Mouse (Mus musculus): ENCODE results near the gene Gstm3. TPM values are rescaled to one million over a fixed set of nuclear protein-coding genes. Genes with fewer than 3 reads are reported as not detected.

Gene Gstm3
- total and polyA plus RNA-seq, 3 experiments = 0.08 TPM; not detected in 2

DNA sequence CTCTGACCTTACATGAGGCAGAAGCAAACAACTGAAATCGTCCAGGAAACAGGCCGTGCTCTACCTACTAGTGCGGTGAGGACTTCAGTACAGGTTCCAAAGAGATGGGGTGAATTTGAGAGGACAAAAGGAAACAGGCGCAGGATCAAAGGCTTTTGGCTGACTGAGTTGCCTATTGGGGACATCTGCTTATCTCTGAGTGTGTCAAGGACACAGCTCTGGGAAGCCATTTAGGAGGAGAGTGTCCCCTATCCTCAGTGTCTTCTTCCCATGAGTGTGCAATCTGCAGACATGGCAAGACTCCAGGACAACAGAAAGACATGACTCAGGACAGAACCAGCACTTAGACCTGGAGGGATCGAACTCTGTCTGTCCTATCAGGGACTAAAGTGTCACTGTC, 15.4 kb upstream of the Gstm3 start:
- Histone ChIP-seq H3K79me2 (replicated peaks; ENCODE audit: control insufficient read depth, insufficient read depth, low read length) (no peaks in the 10 kb centered on the region), H3K27me3 (ENCODE audit: control insufficient read depth, insufficient read depth, low read length) (no peaks in the 10 kb centered on the region), H3K9ac (ENCODE audit: low read depth, low read length) (no peak overlapping the region), H3K27ac (no peak overlapping the region), H3K4me3 (no peak overlapping the region), H3K36me3 (ENCODE audit: control insufficient read depth, insufficient read depth, low read length) (no peaks in the 10 kb centered on the region), H3K4me1 (ENCODE audit: control insufficient read depth, insufficient read depth, low read length) (peaks cover 14% of the 10 kb centered on the region)
- 72% methylated on average over 5 of the region's 5 CpGs for WGBS
- intact Hi-C loops (cut with DNase I) = loop anchor here (5.0 kb wide), 1 partner anchor 33 kb away; the partner anchor contains the start of gene Gstm1
- no peak for DNase-seq
- no peak for TF ChIP-seq EP300 (IDR thresholded peaks at IDR 0.05; ENCODE audit: insufficient read depth, low read depth, low read length)
- TF ChIP-seq CTCF (IDR thresholded peaks at IDR 0.05) = no peak
- no peak for TF ChIP-seq POLR2A (IDR thresholded peaks at IDR 0.05; ENCODE audit: insufficient read depth, low read depth, low read length)

DNA sequence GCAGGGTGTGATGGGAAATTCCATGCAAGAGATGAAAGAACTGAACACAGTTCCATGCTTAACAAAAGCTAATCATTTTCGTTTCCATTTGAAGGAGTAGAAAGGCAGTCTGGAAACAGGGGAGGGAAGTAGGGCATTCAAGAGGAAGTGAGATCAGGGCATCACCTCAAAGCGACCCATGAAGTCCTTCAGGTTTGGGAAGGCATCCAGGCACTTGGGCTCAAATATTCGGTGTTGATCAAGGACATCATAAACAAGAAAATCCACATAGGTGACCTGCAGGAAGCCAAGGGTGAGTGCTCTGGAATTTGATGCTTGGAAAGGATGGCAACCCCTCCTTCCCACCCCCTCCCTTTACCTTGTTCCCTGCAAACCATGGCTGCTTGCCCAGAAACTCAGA, 14.7 kb upstream of the Gstm3 start:
- intact Hi-C loops (cut with DNase I) = loop anchor here (2.0 to 5.0 kb wide), 2 partner anchors 19 to 34 kb away; partner anchors contain the start of gene Gstm1
- Histone ChIP-seq H3K36me3 (ENCODE audit: control insufficient read depth, insufficient read depth, low read length) (no peaks in the 10 kb centered on the region), H3K4me3 (no peak overlapping the region), H3K27ac (no peak overlapping the region), H3K4me1 (ENCODE audit: control insufficient read depth, insufficient read depth, low read length) (peaks cover 14% of the 10 kb centered on the region), H3K27me3 (ENCODE audit: control insufficient read depth, insufficient read depth, low read length) (no peaks in the 10 kb centered on the region), H3K9ac (ENCODE audit: low read depth, low read length) (no peak overlapping the region), H3K79me2 (replicated peaks; ENCODE audit: control insufficient read depth, insufficient read depth, low read length) (no peaks in the 10 kb centered on the region)
- TF ChIP-seq EP300 (IDR thresholded peaks at IDR 0.05; ENCODE audit: insufficient read depth, low read depth, low read length) (no peak), CTCF (IDR thresholded peaks at IDR 0.05) (no peak), POLR2A (IDR thresholded peaks at IDR 0.05; ENCODE audit: insufficient read depth, low read depth, low read length) (no peak)
- no peak for DNase-seq
- WGBS = 53% methylated on average over 3 of the region's 3 CpGs

DNA sequence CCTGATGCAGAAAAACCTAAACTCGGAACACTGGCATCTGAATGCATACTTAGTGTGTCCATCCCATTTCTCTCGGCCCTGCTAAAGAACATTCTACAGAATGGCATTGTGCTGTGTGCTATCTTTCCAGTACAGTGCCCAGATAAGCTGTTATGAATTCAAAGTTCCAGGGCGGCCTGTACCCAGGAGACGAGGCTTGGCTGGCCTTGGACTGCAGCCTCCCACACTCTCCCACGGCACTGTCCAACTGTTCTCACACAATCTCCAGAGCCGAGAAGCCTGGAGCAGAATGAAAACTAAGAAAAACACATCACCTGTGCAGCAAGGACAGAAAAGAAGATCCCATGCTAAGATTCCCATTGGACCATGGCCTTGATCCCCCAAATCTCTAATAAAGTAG, 13.6 kb upstream of the Gstm3 start:
- WGBS = 74% methylated on average over 6 of the region's 6 CpGs

DNA sequence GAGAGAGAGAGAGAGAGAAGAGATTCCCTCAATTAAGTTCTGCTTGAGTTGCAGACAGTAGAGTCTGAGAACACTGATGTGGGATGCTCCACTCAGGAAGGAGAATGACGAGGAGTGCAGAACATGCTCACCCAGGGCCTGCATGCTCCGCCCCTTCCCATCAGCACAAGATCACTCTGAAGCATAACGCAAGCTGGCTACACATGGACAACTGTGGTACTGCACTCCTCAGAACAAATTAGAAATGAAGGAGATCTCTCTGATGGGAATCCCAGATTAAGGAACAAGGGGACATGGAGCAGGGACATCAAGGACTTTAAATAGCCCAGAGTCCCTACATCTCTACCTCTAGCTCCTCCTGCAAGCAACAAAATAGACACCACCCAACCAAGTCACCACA, 12.2 kb upstream of the Gstm3 start:
- intact Hi-C loops (cut with DNase I) = loop anchor here (5.0 kb wide), 1 partner anchor 36 kb away; the partner anchor contains the start of gene Gstm1
- Histone ChIP-seq H3K9ac (ENCODE audit: low read depth, low read length) (no peak overlapping the region), H3K36me3 (ENCODE audit: control insufficient read depth, insufficient read depth, low read length) (no peaks in the 10 kb centered on the region), H3K4me1 (ENCODE audit: control insufficient read depth, insufficient read depth, low read length) (peaks cover 9% of the 10 kb centered on the region), H3K4me3 (no peak overlapping the region), H3K27ac (no peak overlapping the region), H3K79me2 (replicated peaks; ENCODE audit: control insufficient read depth, insufficient read depth, low read length) (no peaks in the 10 kb centered on the region), H3K27me3 (ENCODE audit: control insufficient read depth, insufficient read depth, low read length) (no peaks in the 10 kb centered on the region)
- TF ChIP-seq POLR2A (IDR thresholded peaks at IDR 0.05; ENCODE audit: insufficient read depth, low read depth, low read length) (no peak), EP300 (IDR thresholded peaks at IDR 0.05; ENCODE audit: insufficient read depth, low read depth, low read length) (no peak), CTCF (IDR thresholded peaks at IDR 0.05) (no peak)
- no peak for DNase-seq
- WGBS = 72% methylated on average over 3 of the region's 3 CpGs

More for the DNA sequence above, 13.6 kb upstream of the Gstm3 start:
- intact Hi-C loops (cut with DNase I) = loop anchor here (2.0 to 5.0 kb wide), 2 partner anchors 18 to 35 kb away; partner anchors contain the start of gene Gstm1
- H3K27ac ChIP-seq = no peak overlapping the region
- no peaks in the 10 kb centered on the region for H3K27me3 ChIP-seq (ENCODE audit: control insufficient read depth, insufficient read depth, low read length)
- H3K4me3 ChIP-seq = no peak overlapping the region
- no peak for DNase-seq
- H3K4me1 ChIP-seq (ENCODE audit: control insufficient read depth, insufficient read depth, low read length) = peaks cover 14% of the 10 kb centered on the region
- H3K9ac ChIP-seq (ENCODE audit: low read depth, low read length) = no peak overlapping the region
- TF ChIP-seq CTCF (IDR thresholded peaks at IDR 0.05) (no peak), EP300 (IDR thresholded peaks at IDR 0.05; ENCODE audit: insufficient read depth, low read depth, low read length) (no peak), POLR2A (IDR thresholded peaks at IDR 0.05; ENCODE audit: insufficient read depth, low read depth, low read length) (no peak)
- H3K36me3 ChIP-seq (ENCODE audit: control insufficient read depth, insufficient read depth, low read length) = no peaks in the 10 kb centered on the region
- no peaks in the 10 kb centered on the region for H3K79me2 ChIP-seq (replicated peaks; ENCODE audit: control insufficient read depth, insufficient read depth, low read length)

DNA sequence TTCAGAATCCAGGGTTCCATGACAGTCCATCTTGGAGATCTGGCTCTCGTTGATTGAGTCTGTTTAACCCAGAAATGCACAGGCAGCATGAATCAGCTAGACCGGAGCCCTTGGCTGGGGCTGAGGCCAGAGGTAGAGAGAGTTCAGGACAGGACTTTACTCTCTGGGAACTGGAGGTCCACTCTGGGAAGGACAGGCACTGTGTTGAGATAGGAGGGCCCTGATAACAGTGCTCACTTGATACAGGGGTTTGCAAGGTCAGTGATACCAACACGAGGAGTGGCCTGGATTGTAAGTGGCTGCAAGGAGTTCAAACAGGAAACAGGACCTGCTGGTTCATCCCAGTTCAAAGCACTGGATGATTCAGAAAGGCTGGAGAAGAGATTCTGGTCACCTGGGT, 8.6 kb upstream of the Gstm3 start:
- no peak overlapping the region for H3K27ac ChIP-seq
- DNase-seq = no peak
- no peak overlapping the region for H3K4me3 ChIP-seq
- no peaks in the 10 kb centered on the region for H3K36me3 ChIP-seq (ENCODE audit: control insufficient read depth, insufficient read depth, low read length)
- intact Hi-C loops (cut with DNase I) = no loop called here
- H3K9ac ChIP-seq (ENCODE audit: low read depth, low read length) = no peak overlapping the region
- TF ChIP-seq POLR2A (IDR thresholded peaks at IDR 0.05; ENCODE audit: insufficient read depth, low read depth, low read length) (no peak), EP300 (IDR thresholded peaks at IDR 0.05; ENCODE audit: insufficient read depth, low read depth, low read length) (no peak), CTCF (IDR thresholded peaks at IDR 0.05) (no peak)
- H3K79me2 ChIP-seq (replicated peaks; ENCODE audit: control insufficient read depth, insufficient read depth, low read length) = no peaks in the 10 kb centered on the region
- H3K4me1 ChIP-seq (ENCODE audit: control insufficient read depth, insufficient read depth, low read length) = no peaks in the 10 kb centered on the region
- H3K27me3 ChIP-seq (ENCODE audit: control insufficient read depth, insufficient read depth, low read length) = no peaks in the 10 kb centered on the region
- 42% methylated on average over 3 of the region's 3 CpGs for WGBS

DNA sequence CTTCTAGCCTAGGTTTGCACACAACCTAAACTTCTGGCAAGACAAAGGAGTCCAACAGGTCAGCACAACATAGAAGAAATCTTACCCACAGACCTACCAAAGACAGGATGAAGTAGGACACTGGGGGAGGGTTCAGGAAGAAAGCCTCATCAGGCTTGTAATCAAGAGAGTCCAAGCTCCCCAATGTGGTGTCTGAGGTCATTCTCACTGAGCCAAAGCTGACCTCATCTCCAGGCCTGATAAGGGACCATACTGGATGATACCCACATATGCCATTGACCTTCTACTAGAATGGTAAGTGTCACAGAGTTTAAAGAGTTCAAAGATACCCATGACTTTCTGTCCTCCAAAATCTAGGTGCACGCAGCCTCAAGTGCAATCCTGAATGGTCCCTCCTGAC, 5.2 kb upstream of the Gstm3 start:
- intact Hi-C loops (cut with DNase I) = no loop called here
- no peak overlapping the region for H3K9ac ChIP-seq (ENCODE audit: low read depth, low read length)
- H3K4me3 ChIP-seq = no peak overlapping the region
- H3K27me3 ChIP-seq (ENCODE audit: control insufficient read depth, insufficient read depth, low read length) = no peaks in the 10 kb centered on the region
- H3K79me2 ChIP-seq (replicated peaks; ENCODE audit: control insufficient read depth, insufficient read depth, low read length) = no peaks in the 10 kb centered on the region
- H3K4me1 ChIP-seq (ENCODE audit: control insufficient read depth, insufficient read depth, low read length) = no peaks in the 10 kb centered on the region
- H3K27ac ChIP-seq = no peak overlapping the region
- WGBS = 88% methylated on average over 1 of the region's 1 CpGs
- no peak for DNase-seq
- no peak for TF ChIP-seq CTCF (IDR thresholded peaks at IDR 0.05)
- no peak for TF ChIP-seq POLR2A (IDR thresholded peaks at IDR 0.05; ENCODE audit: insufficient read depth, low read depth, low read length)
- TF ChIP-seq EP300 (IDR thresholded peaks at IDR 0.05; ENCODE audit: insufficient read depth, low read depth, low read length) = no peak
- H3K36me3 ChIP-seq (ENCODE audit: control insufficient read depth, insufficient read depth, low read length) = no peaks in the 10 kb centered on the region

Data from heart, adult 2 months (tissue).